ENCODE assay signal across 12 mouse cellular contexts in genomic region chr15:38601436-38601835, GRCm38 (mm10).
A peak's percentile ranks its signal among the peaks of the same experiment; 100 is the strongest.
DNase-seq lines count a peak whose midpoint lies in the region; ATAC-seq and TF ChIP-seq lines count a peak whose summit lies in the region.
"Had no signal": no experiment of that assay in that cellular context is flagged by ENCODE, and none has a peak within 500 bp of the region (broad histone marks: within the 10 kb centered on the region; RNA-seq: fewer than 3 reads in every experiment).

No protein-coding gene starts in this region.

- no peaks in the 10 kb centered on the region for H3K36me3 ChIP-seq in spleen, adult 2 months (ENCODE audit: control insufficient read depth, insufficient read depth, low read length)
- H3K36me3 ChIP-seq in forebrain, embryonic 15.5 days: no peaks in the 10 kb centered on the region
- no peaks in the 10 kb centered on the region for H3K36me3 ChIP-seq in forebrain, embryonic 12.5 days (replicated peaks)
- H3K36me3 ChIP-seq: embryonic facial prominence, embryonic 10.5 days; limb, embryonic 13.5 days; midbrain, embryonic 10.5 days had no signal

- no peak overlapping the region for H3K4me3 ChIP-seq in spleen, adult 2 months (ENCODE audit: extremely low read depth, insufficient read depth, insufficient read length)
- H3K4me3 ChIP-seq in forebrain, embryonic 15.5 days: no peak overlapping the region
- no peak overlapping the region for H3K4me3 ChIP-seq in forebrain, embryonic 12.5 days (replicated peaks)
- H3K4me3 ChIP-seq: embryonic facial prominence, embryonic 10.5 days; limb, embryonic 13.5 days; midbrain, embryonic 10.5 days had no signal

- H3K9me3 ChIP-seq in forebrain, embryonic 15.5 days: no peaks in the 10 kb centered on the region
- H3K9me3 ChIP-seq in forebrain, embryonic 12.5 days: no peaks in the 10 kb centered on the region
- H3K9me3 ChIP-seq: embryonic facial prominence, embryonic 10.5 days; limb, embryonic 13.5 days; midbrain, embryonic 10.5 days had no signal

- no peaks in the 10 kb centered on the region for H3K27me3 ChIP-seq in spleen, adult 2 months (ENCODE audit: control insufficient read depth, insufficient read depth, low read length)
- no peaks in the 10 kb centered on the region for H3K27me3 ChIP-seq in forebrain, embryonic 15.5 days
- no peaks in the 10 kb centered on the region for H3K27me3 ChIP-seq in forebrain, embryonic 12.5 days
- H3K27me3 ChIP-seq: limb, embryonic 13.5 days had no signal

- WGBS in spleen, adult 2 months: 21% methylated on average over 7 of the region's 7 CpGs
- WGBS in forebrain, embryonic 15.5 days: 78% methylated on average over 7 of the region's 7 CpGs
- 89% methylated on average over 7 of the region's 7 CpGs for WGBS in forebrain, embryonic 12.5 days

- H3K4me2 ChIP-seq in forebrain, embryonic 15.5 days (replicated peaks): no peak overlapping the region
- no peak overlapping the region for H3K4me2 ChIP-seq in forebrain, embryonic 12.5 days
- H3K4me2 ChIP-seq: limb, embryonic 13.5 days had no signal

- H3K27ac ChIP-seq in spleen, adult 2 months (ENCODE audit: insufficient read depth, low read length): peak overlapping the region; percentile 69
- no peak overlapping the region for H3K27ac ChIP-seq in forebrain, embryonic 15.5 days (replicated peaks)
- H3K27ac ChIP-seq in forebrain, embryonic 12.5 days: no peak overlapping the region
- H3K27ac ChIP-seq: embryonic facial prominence, embryonic 10.5 days; limb, embryonic 13.5 days; midbrain, embryonic 10.5 days had no signal

- peak; percentile 55 for ATAC-seq in common myeloid progenitor, adult 5-6 weeks (replicated peaks; ENCODE audit: low read depth, poor library complexity, severe bottlenecking)
- peak; percentile 84 for ATAC-seq in inflammation-experienced regulatory T-cells, adult 6 months
- ATAC-seq in forebrain, embryonic 15.5 days (replicated peaks): no peak
- ATAC-seq in forebrain, embryonic 12.5 days (ENCODE audit: low FRiP score): no peak

- peak; percentile 7 to 23 for DNase-seq in spleen, adult 2 months (ENCODE audit: low read depth in 1 of 2, low spot score in 2 of 2)
- no peak for DNase-seq in spleen, postnatal 10 days (ENCODE audit: low spot score in 2 of 2)
- DNase-seq in thymus, postnatal 25 days: peak; percentile 37
- DNase-seq in urinary bladder, adult 18-20 months (ENCODE audit: low spot score in 2 of 2): no peak
- DNase-seq: kidney, adult 8-10 months had no signal

- TF ChIP-seq CTCF in spleen, adult 2 months (IDR thresholded peaks at IDR 0.05; ENCODE audit: extremely low read depth, insufficient read depth, insufficient read length, insufficient replicate concordance): no peak

- no peaks in the 10 kb centered on the region for H3K4me1 ChIP-seq in spleen, adult 2 months (ENCODE audit: control insufficient read depth, insufficient read depth, insufficient read length)
- H3K4me1 ChIP-seq in forebrain, embryonic 15.5 days: no peaks in the 10 kb centered on the region
- no peaks in the 10 kb centered on the region for H3K4me1 ChIP-seq in forebrain, embryonic 12.5 days
- H3K4me1 ChIP-seq: limb, embryonic 13.5 days; midbrain, embryonic 10.5 days had no signal

- H3K9ac ChIP-seq in forebrain, embryonic 15.5 days (replicated peaks): no peak overlapping the region
- H3K9ac ChIP-seq in forebrain, embryonic 12.5 days: no peak overlapping the region
- H3K9ac ChIP-seq: limb, embryonic 13.5 days had no signal

- no peak for TF ChIP-seq POLR2A in spleen, adult 2 months (IDR thresholded peaks at IDR 0.05; ENCODE audit: low read depth, low read length)

Comparison
In these comparisons a context has a peak if more than half of its experiments do, and no peak if none do; other contexts are left out.
1. DNase-seq: peak in spleen, adult 2 months (2 of 2) and thymus, postnatal 25 days (single experiment); none in spleen, postnatal 10 days (0 of 2) and urinary bladder, adult 18-20 months (0 of 2).
2. ATAC-seq: peak in common myeloid progenitor, adult 5-6 weeks (single experiment) and inflammation-experienced regulatory T-cells, adult 6 months (single experiment); none in forebrain, embryonic 15.5 days (single experiment) and forebrain, embryonic 12.5 days (single experiment).